Mouse (Mus musculus) heart, adult 9 months (tissue): Measurements from ENCODE around the gene Ankub1.

Source experiments
- DNase-seq, 2 experiments: peaks; one replicate each; pipeline ENCODE4 v3.0.0; 2022; ENCODE audit warnings: low spot score in 2 of 2

Ankub1 gene

GRCm38 (mm10) chr3:57643191-57643590 lies 49.4 kb downstream of the Ankub1 start:
- no peak for DNase-seq

GRCm38 (mm10) chr3:57637596-57637995 lies 55.0 kb downstream of the Ankub1 start:
- DNase-seq = no peak

GRCm38 (mm10) chr3:57634763-57635487 lies 57.7 kb downstream of the Ankub1 start:
- DNase-seq = no peak

- no peak for DNase-seq
These were observed 65.6 kb downstream of the Ankub1 start for GRCm38 (mm10) chr3:57626954-57627513.

GRCm38 (mm10) chr3:57625275-57625997 lies 67.2 kb downstream of the Ankub1 start:
- DNase-seq = peak; percentile 28 to 70

- no peak for DNase-seq
These were observed 72.9 kb downstream of the Ankub1 start for GRCm38 (mm10) chr3:57619718-57620117.

- DNase-seq = no peak
These were observed 76.9 kb downstream of the Ankub1 start for GRCm38 (mm10) chr3:57615652-57616051.

GRCm38 (mm10) chr3:57612430-57612997 lies 80.1 kb downstream of the Ankub1 start:
- DNase-seq = peak in 1 of 2 experiments; percentile 38

- DNase-seq = no peak
These were observed 80.8 kb downstream of the Ankub1 start for GRCm38 (mm10) chr3:57611776-57612175.
